Mouse (Mus musculus) hindbrain, embryonic 14.5 days (tissue): ENCODE results near the gene Lypd6b. TPM values are rescaled to one million over a fixed set of nuclear protein-coding genes. Genes with fewer than 3 reads are reported as not detected.

Source experiments
- ATAC-seq: fragments of 200-750 bp; cut with Nextera tagmentation; 2 replicates; pipeline ENCODE4 v1.8.0; 2017; ENCODE audit warnings: moderate number of reproducible peaks, mild to moderate bottlenecking, moderate TSS enrichment, moderate library complexity; ENCODE audit not compliant: low FRiP score
- DNase-seq: peaks from one replicate; pipeline ENCODE4 v3.0.0-alpha.2; 2015; ENCODE audit warnings: low spot score
- H3K27ac ChIP-seq: fragments of 300-500 bp; sonication (generic); 2 replicates; pipeline ENCODE4 v1.5.1; 2014; ENCODE audit warnings: mild to moderate bottlenecking, moderate library complexity
- H3K27me3 ChIP-seq: fragments of 300-500 bp; sonication (generic); 2 replicates; pipeline ENCODE4 v1.6.1; 2014; ENCODE audit warnings: mild to moderate bottlenecking, low read length, mixed read lengths; ENCODE audit not compliant: control insufficient read depth, insufficient read depth
- H3K36me3 ChIP-seq: fragments of 300-500 bp; sonication (generic); replicated peaks from 2 replicates; pipeline ENCODE4 v1.6.1; 2014; ENCODE audit not compliant: control insufficient read depth, insufficient read depth
- H3K4me1 ChIP-seq: fragments of 300-500 bp; sonication (generic); replicated peaks from 2 replicates; pipeline ENCODE4 v1.6.1; 2014; ENCODE audit warnings: antibody characterized with exemption, low read length, mixed read lengths; ENCODE audit not compliant: control insufficient read depth, insufficient read depth
- H3K4me2 ChIP-seq: fragments of 300-500 bp; sonication (generic); replicated peaks from 2 replicates; pipeline ENCODE4 v1.6.1; 2014; ENCODE audit warnings: mild to moderate bottlenecking, moderate library complexity
- H3K4me3 ChIP-seq: fragments of 300-500 bp; sonication (generic); replicated peaks from 2 replicates; pipeline ENCODE4 v1.5.1; 2014; ENCODE audit warnings: mild to moderate bottlenecking, low read length
- H3K9ac ChIP-seq: fragments of 300-500 bp; sonication (generic); 2 replicates; pipeline ENCODE4 v1.6.1; 2014
- H3K9me3 ChIP-seq: fragments of 300-500 bp; sonication (generic); 2 replicates; pipeline ENCODE4 v1.6.1; 2016; ENCODE audit warnings: low read length; ENCODE audit not compliant: control insufficient read depth
- WGBS: fragments of 180-500 bp; shearing (Covaris S2); extraction: QIAGEN DNeasy Blood & Tissue Kit; methylation state at CpG from one replicate; pipeline ENCODE4 v1.1.7; 2014; 5-methylcytosine and 5-hydroxymethylcytosine counted together
- polyA plus RNA-seq: library from polyadenylated mRNA; unstranded; fragments of >200 nt; fragmentation: Nextera tagmentation; extraction: Ambion mirVana; gene quantifications from 2 replicates; pipeline ENCODE4 v1.2.1, GENCODE M21; 2014

The Lypd6b gene
- polyA plus RNA-seq, 1 experiment from 2014 or later, result 14.6 TPM

DNA sequence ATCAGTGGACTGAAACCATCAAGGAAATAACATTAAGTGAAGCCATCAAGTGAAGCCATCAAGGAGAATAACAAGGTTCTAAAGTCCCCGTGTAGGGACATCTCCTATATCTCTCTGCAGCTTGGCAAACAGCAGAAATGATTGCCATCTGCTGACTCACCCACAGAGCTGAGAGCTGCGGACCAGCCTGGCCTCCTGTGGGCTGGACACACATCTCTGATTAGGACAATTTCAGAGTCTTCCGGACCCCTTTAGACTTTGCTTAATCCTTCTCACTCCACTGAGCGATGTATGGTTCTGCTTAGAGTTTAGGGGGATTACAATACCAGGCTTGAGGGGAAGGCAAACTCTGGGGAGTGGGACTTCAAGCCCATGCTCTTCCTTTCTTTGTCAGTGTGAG lies 135.3 kb downstream of the Lypd6b start:
- H3K27ac ChIP-seq, result no peak overlapping the region
- no peak for DNase-seq
- 62% methylated on average over 4 of the region's 4 CpGs for WGBS
- 0 out of 2 replicates have a peak, but pooled peaks have one; percentile 37 for ATAC-seq
- no peaks in the 10 kb centered on the region for H3K36me3 ChIP-seq
- no peaks in the 10 kb centered on the region for H3K27me3 ChIP-seq
- H3K4me1 ChIP-seq, result 0 out of 2 replicates have a peak, but pooled peaks cover 4% of the 10 kb centered on the region
- no peak overlapping the region for H3K9ac ChIP-seq
- no peak overlapping the region for H3K4me2 ChIP-seq
- no peaks in the 10 kb centered on the region for H3K9me3 ChIP-seq
- H3K4me3 ChIP-seq, result no peak overlapping the region

DNA sequence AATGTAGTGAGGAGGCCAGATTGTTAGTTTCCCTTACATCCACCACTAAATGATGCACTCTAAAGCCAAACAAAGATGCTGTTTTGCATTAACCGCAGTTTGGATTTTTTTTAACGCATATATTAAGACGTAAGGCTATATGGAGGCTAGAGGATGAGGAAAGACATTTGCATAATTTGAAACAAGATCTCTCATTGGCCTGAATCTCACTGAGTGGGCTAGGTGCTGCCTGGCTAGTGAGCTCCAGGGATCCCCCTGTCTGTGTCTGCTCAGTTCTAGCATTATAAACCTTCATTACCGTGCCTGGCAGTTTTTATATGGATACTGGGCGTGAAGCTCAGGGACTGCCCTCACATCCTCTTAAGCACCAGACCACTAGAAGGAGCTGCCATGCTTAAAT lies 138.7 kb downstream of the Lypd6b start:
- 73% methylated on average over 5 of the region's 5 CpGs for WGBS
- H3K9ac ChIP-seq, result no peak overlapping the region
- H3K27ac ChIP-seq, result no peak overlapping the region
- no peak overlapping the region for H3K4me3 ChIP-seq
- H3K4me1 ChIP-seq, result 0 out of 2 replicates have a peak, but pooled peaks cover 3% of the 10 kb centered on the region
- H3K9me3 ChIP-seq, result no peaks in the 10 kb centered on the region
- no peak overlapping the region for H3K4me2 ChIP-seq
- DNase-seq (no peak), ATAC-seq (no peak)
- no peaks in the 10 kb centered on the region for H3K36me3 ChIP-seq
- H3K27me3 ChIP-seq, result no peaks in the 10 kb centered on the region

DNA sequence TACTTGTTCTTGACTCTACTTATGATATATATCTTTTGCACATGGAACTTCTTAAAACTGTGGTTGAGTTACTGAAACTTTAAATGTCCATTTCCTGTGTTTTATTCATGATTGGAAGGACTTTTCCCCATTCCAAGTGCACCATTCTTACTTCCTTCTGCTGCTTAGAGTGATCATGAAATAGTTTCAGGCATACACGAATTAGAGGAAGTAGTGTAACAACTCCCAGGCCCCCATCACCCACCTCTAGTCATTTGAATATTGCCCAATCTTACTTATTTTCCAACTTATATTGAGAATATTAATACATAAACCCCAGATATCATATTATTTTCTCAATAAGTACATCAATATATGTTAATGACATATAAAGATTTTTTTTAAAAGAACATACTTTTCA lies 139.9 kb downstream of the Lypd6b start:
- no peaks in the 10 kb centered on the region for H3K4me1 ChIP-seq
- WGBS, result 67% methylated on average over 1 of the region's 1 CpGs
- H3K4me2 ChIP-seq, result no peak overlapping the region
- no peak overlapping the region for H3K9ac ChIP-seq
- no peaks in the 10 kb centered on the region for H3K36me3 ChIP-seq
- H3K27ac ChIP-seq, result no peak overlapping the region
- H3K4me3 ChIP-seq, result no peak overlapping the region
- no peak for DNase-seq
- ATAC-seq, result no peak
- no peaks in the 10 kb centered on the region for H3K27me3 ChIP-seq
- no peaks in the 10 kb centered on the region for H3K9me3 ChIP-seq

DNA sequence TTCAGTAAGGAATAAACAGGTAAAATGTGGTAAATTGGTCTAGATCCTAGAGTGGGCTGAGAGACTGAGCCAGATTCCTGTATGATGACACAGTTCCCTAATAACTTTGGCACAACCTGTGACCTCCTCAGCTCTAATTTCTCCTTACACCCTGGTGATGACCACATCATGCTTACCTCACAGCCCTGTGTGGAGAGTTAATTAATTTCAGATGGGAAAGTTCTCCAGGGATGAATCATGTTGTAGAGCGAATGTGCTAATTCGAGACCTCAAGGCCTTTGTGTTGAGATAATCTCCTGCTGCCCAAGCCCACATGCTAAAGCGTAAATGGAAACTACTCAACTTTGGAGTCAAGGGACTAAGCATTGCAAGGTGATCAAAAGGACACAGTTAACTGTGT lies 142.4 kb downstream of the Lypd6b start:
- 78% methylated on average over 3 of the region's 3 CpGs for WGBS
- no peak overlapping the region for H3K4me2 ChIP-seq
- no peak overlapping the region for H3K4me3 ChIP-seq
- DNase-seq (no peak), ATAC-seq (no peak)
- H3K27ac ChIP-seq, result no peak overlapping the region
- H3K9me3 ChIP-seq, result no peaks in the 10 kb centered on the region
- no peaks in the 10 kb centered on the region for H3K4me1 ChIP-seq
- H3K27me3 ChIP-seq, result no peaks in the 10 kb centered on the region
- no peaks in the 10 kb centered on the region for H3K36me3 ChIP-seq
- no peak overlapping the region for H3K9ac ChIP-seq

DNA sequence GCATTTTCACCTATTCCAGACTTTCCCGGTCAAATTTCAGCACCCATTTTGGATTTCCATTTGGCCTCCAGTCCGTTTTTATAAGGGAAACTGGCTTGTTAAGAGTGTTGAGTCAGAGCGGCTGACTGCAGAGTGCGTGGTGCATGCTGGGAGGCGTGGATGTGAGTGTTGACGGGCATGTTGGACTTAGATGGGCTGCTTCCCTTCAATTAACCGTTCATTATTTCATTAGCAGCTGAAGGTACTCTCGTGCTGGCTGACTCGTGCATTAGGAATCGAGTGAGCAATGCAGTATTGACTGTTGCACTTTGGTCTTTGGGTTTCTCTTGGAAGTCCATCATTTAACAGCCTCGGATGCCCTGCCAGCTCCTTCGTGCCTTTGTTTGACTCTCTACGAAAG lies 150.1 kb downstream of the Lypd6b start:
- H3K36me3 ChIP-seq, result no peaks in the 10 kb centered on the region
- 82% methylated on average over 13 of the region's 13 CpGs for WGBS
- H3K4me3 ChIP-seq, result no peak overlapping the region
- H3K27ac ChIP-seq, result no peak overlapping the region
- H3K9me3 ChIP-seq, result no peaks in the 10 kb centered on the region
- no peak overlapping the region for H3K9ac ChIP-seq
- ATAC-seq (no peak), DNase-seq (no peak)
- H3K4me2 ChIP-seq, result no peak overlapping the region
- no peaks in the 10 kb centered on the region for H3K27me3 ChIP-seq
- no peaks in the 10 kb centered on the region for H3K4me1 ChIP-seq

GRCm38 (mm10) chr2:49938246-49938645 lies 150.8 kb downstream of the Lypd6b start:
- no peaks in the 10 kb centered on the region for H3K36me3 ChIP-seq
- no peak overlapping the region for H3K27ac ChIP-seq
- no peak for ATAC-seq
- no peak for DNase-seq
- H3K9ac ChIP-seq, result no peak overlapping the region
- H3K4me1 ChIP-seq, result no peaks in the 10 kb centered on the region
- no peak overlapping the region for H3K4me2 ChIP-seq
- no peaks in the 10 kb centered on the region for H3K27me3 ChIP-seq
- H3K9me3 ChIP-seq, result no peaks in the 10 kb centered on the region
- no peak overlapping the region for H3K4me3 ChIP-seq
- 82% methylated on average over 8 of the region's 8 CpGs for WGBS

DNA sequence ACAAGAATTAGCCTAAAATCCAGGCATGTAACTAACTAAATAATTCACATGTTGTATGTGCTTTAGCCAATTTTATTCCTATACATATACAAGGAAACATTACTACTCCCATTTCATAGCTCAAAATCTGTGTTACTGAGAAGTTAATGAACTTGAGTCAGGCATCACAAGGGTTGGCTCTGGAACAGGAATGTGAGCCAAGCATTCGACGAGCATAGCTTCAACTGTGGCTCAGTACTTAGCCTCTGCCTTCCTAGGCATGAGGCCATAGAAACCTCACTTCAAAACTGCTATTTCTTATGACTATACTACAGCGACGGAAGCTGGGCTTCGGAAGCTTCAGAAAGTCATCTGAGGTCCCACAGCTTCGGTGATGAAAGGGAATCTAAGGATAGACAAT lies 152.9 kb downstream of the Lypd6b start:
- 77% methylated on average over 6 of the region's 6 CpGs for WGBS
- no peaks in the 10 kb centered on the region for H3K36me3 ChIP-seq
- H3K4me1 ChIP-seq, result no peaks in the 10 kb centered on the region
- no peak overlapping the region for H3K4me2 ChIP-seq
- H3K9me3 ChIP-seq, result no peaks in the 10 kb centered on the region
- H3K9ac ChIP-seq, result no peak overlapping the region
- ATAC-seq (no peak), DNase-seq (no peak)
- H3K27me3 ChIP-seq, result no peaks in the 10 kb centered on the region
- no peak overlapping the region for H3K27ac ChIP-seq
- no peak overlapping the region for H3K4me3 ChIP-seq

- DNase-seq (no peak), ATAC-seq (no peak)
- Histone ChIP-seq H3K9me3 (no peaks in the 10 kb centered on the region), H3K4me2 (no peak overlapping the region), H3K9ac (no peak overlapping the region), H3K4me1 (no peaks in the 10 kb centered on the region), H3K36me3 (no peaks in the 10 kb centered on the region), H3K27ac (no peak overlapping the region), H3K4me3 (no peak overlapping the region), H3K27me3 (no peaks in the 10 kb centered on the region)
- 76% methylated on average over 5 of the region's 5 CpGs for WGBS
Measured at GRCm38 (mm10) chr2:49942100-49942499, 154.6 kb downstream of the Lypd6b start.

- no peaks in the 10 kb centered on the region for H3K27me3 ChIP-seq
- no peak overlapping the region for H3K9ac ChIP-seq
- no peak overlapping the region for H3K4me3 ChIP-seq
- DNase-seq (no peak), ATAC-seq (no peak)
- 75% methylated on average over 4 of the region's 4 CpGs for WGBS
- 0 out of 2 replicates have a peak, but pooled peaks cover 3% of the 10 kb centered on the region for H3K4me1 ChIP-seq
- no peak overlapping the region for H3K27ac ChIP-seq
- no peaks in the 10 kb centered on the region for H3K36me3 ChIP-seq
- no peak overlapping the region for H3K4me2 ChIP-seq
- H3K9me3 ChIP-seq, result peaks cover 11% of the 10 kb centered on the region
Measured at GRCm38 (mm10) chr2:49951681-49952080, 164.2 kb downstream of the Lypd6b start.

GRCm38 (mm10) chr2:49952632-49953293 lies 165.3 kb downstream of the Lypd6b start:
- Histone ChIP-seq H3K4me2 (no peak overlapping the region), H3K9ac (no peak overlapping the region), H3K4me1 (0 out of 2 replicates have a peak, but pooled peaks cover 3% of the 10 kb centered on the region), H3K27ac (no peak overlapping the region), H3K9me3 (peaks cover 11% of the 10 kb centered on the region), H3K27me3 (no peaks in the 10 kb centered on the region), H3K36me3 (no peaks in the 10 kb centered on the region), H3K4me3 (no peak overlapping the region)
- no peak for DNase-seq
- 30% methylated on average over 6 of the region's 6 CpGs for WGBS
- no peak; the same call in 1 of the 2 replicates for ATAC-seq
